Mouse (Mus musculus): ENCODE data around the gene Wasl.

- no peak for TF ChIP-seq TAL1 (conservative IDR thresholded peaks at IDR 0.05; ENCODE audit: low read depth, low read length)
- no peak for TF ChIP-seq CTCF (IDR thresholded peaks at IDR 0.05; ENCODE audit: low read depth, low read length)
These were observed 29.9 kb upstream of the Wasl start for GRCm38 (mm10) chr6:24694455-24695410.
